Mouse (Mus musculus): Measurements from ENCODE around the gene Ltb4r1. TPM values are rescaled to one million over a fixed set of nuclear protein-coding genes. Genes with fewer than 3 reads are reported as not detected.
A peak's percentile ranks its signal among the peaks of the same experiment; 100 is the strongest.
"Not testable (repeated sequence)": the region's sequence is repeated elsewhere in the genome, so short reads cannot be mapped to it uniquely, and the experiment has no call there.

Ltb4r1 gene
- polyA plus RNA-seq, 1 experiment from 2014 or later, result 4.8 TPM

DNA sequence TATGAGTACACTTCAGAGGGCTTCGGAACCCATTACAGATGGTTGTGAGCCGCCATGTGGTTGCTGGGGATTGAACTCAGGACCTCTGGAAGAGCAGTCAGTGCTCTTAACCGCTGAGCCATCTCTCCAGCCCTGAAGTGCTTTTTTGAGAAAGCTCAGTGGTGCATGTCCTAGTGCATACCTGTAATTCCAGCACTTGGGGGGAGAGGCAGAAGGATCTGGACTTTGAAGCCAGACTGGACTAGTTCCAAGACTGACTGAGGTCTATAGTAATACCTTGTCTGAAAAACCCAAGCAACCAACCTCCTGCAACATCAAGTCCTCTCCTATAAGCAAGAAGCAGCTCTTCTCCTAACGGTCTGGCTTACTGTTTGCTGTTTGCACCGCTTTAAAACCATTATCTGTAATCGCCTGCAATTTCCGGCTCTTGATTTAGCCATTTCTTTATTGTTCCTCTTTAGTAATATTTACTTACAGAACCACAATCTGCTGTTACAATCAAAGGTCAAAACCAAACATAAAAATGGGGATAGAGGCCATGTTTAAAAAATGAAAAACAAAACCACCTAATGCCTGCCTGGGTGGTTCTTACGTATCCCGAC lies 28.6 kb upstream of the Ltb4r1 start:
- Histone ChIP-seq H3K27me3 (ENCODE audit: control insufficient read depth, insufficient read depth, low read length) (no peaks in the 10 kb centered on the region), H3K9me3 (replicated peaks; ENCODE audit: control insufficient read depth, low read length) (no peaks in the 10 kb centered on the region), H3K36me3 (ENCODE audit: control insufficient read depth, insufficient read depth, low read length) (peaks cover 6% of the 10 kb centered on the region; the same call in 1 of the 2 replicates), H3K27ac (ENCODE audit: low read length) (no peak overlapping the region), H3K9ac (ENCODE audit: low read length) (no peak overlapping the region), H3K4me1 (ENCODE audit: control insufficient read depth, insufficient read depth, low read length) (no peaks in the 10 kb centered on the region), H3K4me2 (ENCODE audit: low read depth, low read length) (no peak overlapping the region), H3K4me3 (replicated peaks; ENCODE audit: low read length) (no peak overlapping the region)
- no peak for ATAC-seq (ENCODE audit: insufficient read depth, low FRiP score)
- WGBS, result 77% methylated on average over 9 of the region's 9 CpGs

GRCm38 (mm10) chr14:55743711-55744110 lies 22.1 kb upstream of the Ltb4r1 start:
- WGBS, result 17% methylated on average over 10 of the region's 10 CpGs
- no peaks in the 10 kb centered on the region for H3K9me3 ChIP-seq (replicated peaks; ENCODE audit: control insufficient read depth, low read length)
- H3K27me3 ChIP-seq (ENCODE audit: control insufficient read depth, insufficient read depth, low read length), result no peaks in the 10 kb centered on the region
- H3K9ac ChIP-seq (ENCODE audit: low read length), result peak overlapping the region; percentile 65; the same call in 1 of the 2 replicates
- peaks cover 25% of the 10 kb centered on the region for H3K4me1 ChIP-seq (ENCODE audit: control insufficient read depth, insufficient read depth, low read length)
- H3K4me3 ChIP-seq (replicated peaks; ENCODE audit: low read length), result peak overlapping the region; percentile 20
- H3K27ac ChIP-seq (ENCODE audit: low read length), result no peak overlapping the region
- peaks cover 6% of the 10 kb centered on the region; the same call in 1 of the 2 replicates for H3K36me3 ChIP-seq (ENCODE audit: control insufficient read depth, insufficient read depth, low read length)
- peak; percentile 77; the same call in 1 of the 2 replicates for ATAC-seq (ENCODE audit: insufficient read depth, low FRiP score)
- peak overlapping the region; percentile 90 for H3K4me2 ChIP-seq (ENCODE audit: low read depth, low read length)

DNA sequence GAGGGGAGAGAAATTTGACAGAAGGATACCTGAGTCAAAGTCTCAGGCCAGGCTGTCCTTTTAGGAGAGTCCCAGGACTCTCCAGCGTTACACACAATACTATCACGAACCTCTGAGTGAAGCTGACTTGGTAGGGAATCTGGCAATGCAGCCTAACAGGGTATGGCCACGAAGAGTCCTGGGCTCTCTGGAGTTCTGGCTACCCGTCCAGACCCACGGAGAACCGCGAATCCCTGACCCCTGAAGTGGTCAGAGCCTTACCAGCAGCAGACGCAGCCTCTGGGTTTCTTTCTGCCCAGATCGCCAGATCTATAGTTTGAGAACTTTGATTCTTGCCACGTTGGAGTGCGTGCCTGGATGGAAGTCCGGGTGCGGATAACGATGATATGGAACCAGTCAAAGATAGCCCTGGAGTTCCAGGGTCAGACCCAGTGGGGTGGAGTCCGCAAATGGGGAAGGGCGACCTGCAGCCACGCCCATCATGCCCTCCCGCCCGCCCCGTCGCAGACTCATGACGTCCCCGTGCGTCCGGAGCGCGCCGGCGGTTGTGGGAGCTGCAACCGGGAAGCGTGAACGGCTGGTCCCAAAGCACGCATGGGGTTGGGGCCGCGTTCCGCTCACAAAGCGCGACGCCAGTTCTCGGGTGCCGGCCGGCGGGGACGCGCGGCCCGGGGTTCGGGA lies 20.4 kb upstream of the Ltb4r1 start, which contains the start of the genes Dhrs1 and Nop9:
Gene Dhrs1 (minus strand): TSS at position 511 of the 681 bp plus-strand sequence.
Gene Nop9 (plus strand): TSS at position 514 of the 681 bp plus-strand sequence.
- peak; percentile 92 for ATAC-seq (ENCODE audit: insufficient read depth, low FRiP score)
- 1% methylated on average over 48 of the region's 48 CpGs for whole genome bisulfite sequencing
- H3K4me3 ChIP-seq (replicated peaks; ENCODE audit: low read length), result peak within 1 kb of the TSS; percentile 88
- peak within 1 kb of the TSS; percentile 90 for H3K4me2 ChIP-seq (ENCODE audit: low read depth, low read length)
- H3K27ac ChIP-seq (ENCODE audit: low read length), result peak within 1 kb of the TSS; percentile 18; the same call in 1 of the 2 replicates
- peaks cover 2% of the 10 kb centered on the region; the same call in 1 of the 2 replicates for H3K36me3 ChIP-seq (ENCODE audit: control insufficient read depth, insufficient read depth, low read length)
- H3K4me1 ChIP-seq (ENCODE audit: control insufficient read depth, insufficient read depth, low read length), result peaks cover 25% of the 10 kb centered on the region
- H3K9ac ChIP-seq (ENCODE audit: low read length), result peak within 1 kb of the TSS; percentile 79
- H3K9me3 ChIP-seq (replicated peaks; ENCODE audit: control insufficient read depth, low read length), result no peaks in the 10 kb centered on the region
- H3K27me3 ChIP-seq (ENCODE audit: control insufficient read depth, insufficient read depth, low read length), result no peaks in the 10 kb centered on the region

GRCm38 (mm10) chr14:55745861-55746237 lies 19.9 kb upstream of the Ltb4r1 start:
- H3K4me1 ChIP-seq (ENCODE audit: control insufficient read depth, insufficient read depth, low read length), result peaks cover 25% of the 10 kb centered on the region
- WGBS, result under 1% methylated on average over 31 of the region's 31 CpGs
- peak overlapping the region; percentile 88 for H3K4me3 ChIP-seq (replicated peaks; ENCODE audit: low read length)
- H3K9me3 ChIP-seq (replicated peaks; ENCODE audit: control insufficient read depth, low read length), result no peaks in the 10 kb centered on the region
- no peaks in the 10 kb centered on the region for H3K27me3 ChIP-seq (ENCODE audit: control insufficient read depth, insufficient read depth, low read length)
- peaks cover 2% of the 10 kb centered on the region; the same call in 1 of the 2 replicates for H3K36me3 ChIP-seq (ENCODE audit: control insufficient read depth, insufficient read depth, low read length)
- H3K9ac ChIP-seq (ENCODE audit: low read length), result peak overlapping the region; percentile 79
- ATAC-seq (ENCODE audit: insufficient read depth, low FRiP score), result no peak
- H3K4me2 ChIP-seq (ENCODE audit: low read depth, low read length), result peak overlapping the region; percentile 90
- H3K27ac ChIP-seq (ENCODE audit: low read length), result peak overlapping the region; percentile 16; the same call in 1 of the 2 replicates

GRCm38 (mm10) chr14:55747051-55747847 lies 18.5 kb upstream of the Ltb4r1 start:
- H3K27ac ChIP-seq (ENCODE audit: low read length), result no peak overlapping the region
- no peaks in the 10 kb centered on the region for H3K27me3 ChIP-seq (ENCODE audit: control insufficient read depth, insufficient read depth, low read length)
- no peak for ATAC-seq (ENCODE audit: insufficient read depth, low FRiP score)
- H3K36me3 ChIP-seq (ENCODE audit: control insufficient read depth, insufficient read depth, low read length), result peaks cover 3% of the 10 kb centered on the region
- peaks cover 25% of the 10 kb centered on the region for H3K4me1 ChIP-seq (ENCODE audit: control insufficient read depth, insufficient read depth, low read length)
- 0 out of 2 replicates have a peak overlapping the region, but pooled peaks have one; percentile 6 for H3K9ac ChIP-seq (ENCODE audit: low read length)
- no peak overlapping the region for H3K4me3 ChIP-seq (replicated peaks; ENCODE audit: low read length)
- H3K9me3 ChIP-seq (replicated peaks; ENCODE audit: control insufficient read depth, low read length), result no peaks in the 10 kb centered on the region
- H3K4me2 ChIP-seq (ENCODE audit: low read depth, low read length), result peak overlapping the region; percentile 90; the same call in 1 of the 2 replicates
- WGBS, result 83% methylated on average over 10 of the region's 10 CpGs

GRCm38 (mm10) chr14:55757566-55757965 lies 8.2 kb upstream of the Ltb4r1 start:
- WGBS, result 71% methylated on average over 6 of the region's 6 CpGs
- Histone ChIP-seq H3K27ac (ENCODE audit: low read length) (peak overlapping the region; percentile 76), H3K4me1 (ENCODE audit: control insufficient read depth, insufficient read depth, low read length) (peaks cover 13% of the 10 kb centered on the region), H3K4me3 (replicated peaks; ENCODE audit: low read length) (no peak overlapping the region), H3K36me3 (ENCODE audit: control insufficient read depth, insufficient read depth, low read length) (peaks cover 12% of the 10 kb centered on the region), H3K4me2 (ENCODE audit: low read depth, low read length) (0 out of 2 replicates have a peak overlapping the region, but pooled peaks have one; percentile 44), H3K9me3 (replicated peaks; ENCODE audit: control insufficient read depth, low read length) (no peaks in the 10 kb centered on the region), H3K9ac (ENCODE audit: low read length) (no peak overlapping the region), H3K27me3 (ENCODE audit: control insufficient read depth, insufficient read depth, low read length) (peaks cover 13% of the 10 kb centered on the region; the same call in 1 of the 2 replicates)
- no peak for ATAC-seq (ENCODE audit: insufficient read depth, low FRiP score)

GRCm38 (mm10) chr14:55758363-55758784 lies 7.4 kb upstream of the Ltb4r1 start, which contains the start of gene Cideb:
Gene Cideb, minus strand, starts transcription at chr14:55758458.
- WGBS, result 12% methylated on average over 8 of the region's 8 CpGs
- H3K9me3 ChIP-seq (replicated peaks; ENCODE audit: control insufficient read depth, low read length), result no peaks in the 10 kb centered on the region
- peak within 1 kb of the TSS; percentile 44 for H3K4me2 ChIP-seq (ENCODE audit: low read depth, low read length)
- peaks cover 12% of the 10 kb centered on the region; the same call in 1 of the 2 replicates for H3K36me3 ChIP-seq (ENCODE audit: control insufficient read depth, insufficient read depth, low read length)
- peak within 1 kb of the TSS; percentile 17 for H3K4me3 ChIP-seq (replicated peaks; ENCODE audit: low read length)
- H3K27ac ChIP-seq (ENCODE audit: low read length), result peak within 1 kb of the TSS; percentile 76
- peak within 1 kb of the TSS; percentile 40; the same call in 1 of the 2 replicates for H3K9ac ChIP-seq (ENCODE audit: low read length)
- peaks cover 17% of the 10 kb centered on the region for H3K4me1 ChIP-seq (ENCODE audit: control insufficient read depth, insufficient read depth, low read length)
- peak; percentile 63; the same call in 1 of the 2 replicates for ATAC-seq (ENCODE audit: insufficient read depth, low FRiP score)
- peaks cover 13% of the 10 kb centered on the region; the same call in 1 of the 2 replicates for H3K27me3 ChIP-seq (ENCODE audit: control insufficient read depth, insufficient read depth, low read length)

DNA sequence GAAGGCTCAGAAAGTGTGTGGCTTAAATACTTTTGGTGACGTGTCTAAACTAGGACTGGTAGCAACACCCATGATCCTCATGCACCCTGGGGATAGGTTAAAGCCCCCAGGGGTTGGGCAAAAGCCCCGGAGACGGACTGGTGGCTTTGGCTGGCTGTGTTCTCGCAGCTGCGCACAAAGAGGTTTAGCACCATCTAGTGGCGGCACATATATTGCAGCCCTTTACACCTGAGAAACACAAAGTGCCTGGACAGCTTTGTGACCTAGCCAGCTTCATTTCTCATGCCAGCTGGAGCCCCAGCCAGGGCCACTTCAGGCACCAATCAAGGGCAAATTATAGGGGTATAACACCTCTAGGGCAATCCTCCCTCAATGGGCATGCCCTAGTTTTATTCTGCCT lies 5.6 kb upstream of the Ltb4r1 start:
- H3K27ac ChIP-seq (ENCODE audit: low read length); H3K9me3 ChIP-seq (replicated peaks; ENCODE audit: control insufficient read depth, low read length); H3K9ac ChIP-seq (ENCODE audit: low read length); ATAC-seq (ENCODE audit: insufficient read depth, low FRiP score); H3K36me3 ChIP-seq (ENCODE audit: control insufficient read depth, insufficient read depth, low read length): not testable (repeated sequence)
- WGBS, result 0% methylated on average over 5 of the region's 6 CpGs
- H3K4me1 ChIP-seq (ENCODE audit: control insufficient read depth, insufficient read depth, low read length), result peaks cover 17% of the 10 kb centered on the region
- peak overlapping the region; percentile 45 for H3K4me2 ChIP-seq (ENCODE audit: low read depth, low read length)
- peaks cover 24% of the 10 kb centered on the region for H3K27me3 ChIP-seq (ENCODE audit: control insufficient read depth, insufficient read depth, low read length)
- H3K4me3 ChIP-seq (replicated peaks; ENCODE audit: low read length), result peak overlapping the region; percentile 29

Data from stomach, embryonic 16.5 days (tissue).